Mouse (Mus musculus) embryonic facial prominence, embryonic 13.5 days (tissue): ENCODE data around the gene Mri1. TPM values are rescaled to one million over a fixed set of nuclear protein-coding genes. Genes with fewer than 3 reads are reported as not detected.
"Not testable (repeated sequence)": the region's sequence is repeated elsewhere in the genome, so short reads cannot be mapped to it uniquely, and the experiment has no call there.

ENCODE experiments used
- ATAC-seq: fragments of 200-750 bp; cut with Nextera tagmentation; 2 replicates; pipeline ENCODE4 v1.8.0; 2017; ENCODE audit warnings: low read depth; ENCODE audit not compliant: insufficient number of reproducible peaks, insufficient read depth, low FRiP score, low TSS enrichment
- H3K27ac ChIP-seq: fragments of 300-500 bp; sonication (generic); 2 replicates; pipeline ENCODE4 v1.5.1; 2015; ENCODE audit warnings: moderate library complexity, mild to moderate bottlenecking, inconsistent platforms
- H3K27me3 ChIP-seq: fragments of 300-500 bp; sonication (generic); 2 replicates; pipeline ENCODE4 v1.6.1; 2015; ENCODE audit warnings: mild to moderate bottlenecking, inconsistent platforms
- H3K36me3 ChIP-seq: fragments of 300-500 bp; sonication (generic); 2 replicates; pipeline ENCODE4 v1.6.1; 2015; ENCODE audit warnings: mild to moderate bottlenecking, inconsistent platforms
- H3K4me1 ChIP-seq: fragments of 300-500 bp; sonication (generic); 2 replicates; pipeline ENCODE4 v1.6.1; 2015; ENCODE audit warnings: inconsistent platforms
- H3K4me2 ChIP-seq: fragments of 300-500 bp; sonication (generic); 2 replicates; pipeline ENCODE4 v1.6.1; 2015; ENCODE audit warnings: moderate library complexity, mild to moderate bottlenecking, inconsistent platforms
- H3K4me3 ChIP-seq: fragments of 300-500 bp; sonication (generic); 2 replicates; pipeline ENCODE4 v1.5.1; 2015; ENCODE audit warnings: mild to moderate bottlenecking, inconsistent platforms
- H3K9ac ChIP-seq: fragments of 300-500 bp; sonication (generic); 2 replicates; pipeline ENCODE4 v1.6.1; 2015; ENCODE audit warnings: mild to moderate bottlenecking, inconsistent platforms
- H3K9me3 ChIP-seq: fragments of 300-500 bp; sonication (generic); 2 replicates; pipeline ENCODE4 v1.6.1; 2016; ENCODE audit warnings: inconsistent platforms
- WGBS: fragments of 180-500 bp; shearing (Covaris S2); methylation state at CpG from one replicate; pipeline ENCODE4 v1.1.7; 2015; ENCODE audit warnings: mixed read lengths; 5-methylcytosine and 5-hydroxymethylcytosine counted together
- polyA plus RNA-seq: library from polyadenylated mRNA; unstranded; fragments of >200 nt; fragmentation: Nextera tagmentation; extraction: Ambion mirVana; gene quantifications from 2 replicates; pipeline ENCODE4 v1.2.1, GENCODE M21; 2015

Mri1 gene
- polyA plus RNA-seq, result 62.4 and 69.8 TPM in 2 replicates

GRCm38 (mm10) chr8:84256822-84257610, at the start of gene Mri1:
Gene Mri1 (minus strand): TSS chr8:84257326.
- H3K4me1 ChIP-seq, result peaks cover 18% of the 10 kb centered on the region
- peak; percentile 77 for ATAC-seq
- H3K27ac ChIP-seq, result peak within 1 kb of the TSS; percentile 93
- H3K4me2 ChIP-seq, result peak within 1 kb of the TSS; percentile 92
- no peaks in the 10 kb centered on the region for H3K27me3 ChIP-seq
- WGBS, result under 1% methylated on average over 64 of the region's 64 CpGs
- H3K4me3 ChIP-seq, result peak within 1 kb of the TSS; percentile 87
- H3K36me3 ChIP-seq, result peaks cover 72% of the 10 kb centered on the region
- H3K9ac ChIP-seq, result peak within 1 kb of the TSS; percentile 87
- H3K9me3 ChIP-seq, result no peaks in the 10 kb centered on the region

GRCm38 (mm10) chr8:84303951-84304350, 46.8 kb upstream of the Mri1 start:
- no peaks in the 10 kb centered on the region for H3K27me3 ChIP-seq
- H3K4me3 ChIP-seq, result no peak overlapping the region
- H3K4me2 ChIP-seq, result no peak overlapping the region
- H3K36me3 ChIP-seq, result no peaks in the 10 kb centered on the region
- H3K9ac ChIP-seq, result no peak overlapping the region
- 84% methylated on average over 2 of the region's 2 CpGs for WGBS
- H3K27ac ChIP-seq, result no peak overlapping the region
- H3K9me3 ChIP-seq, result 0 out of 2 replicates have a peak, but pooled peaks cover 7% of the 10 kb centered on the region
- ATAC-seq, result no peak
- no peaks in the 10 kb centered on the region; the same call in 1 of the 2 replicates for H3K4me1 ChIP-seq

GRCm38 (mm10) chr8:84297029-84297785, 40.1 kb upstream of the Mri1 start:
- no peak overlapping the region for H3K4me2 ChIP-seq
- no peaks in the 10 kb centered on the region for H3K36me3 ChIP-seq
- H3K27ac ChIP-seq, result no peak overlapping the region
- no peak overlapping the region for H3K4me3 ChIP-seq
- H3K4me1 ChIP-seq, result no peaks in the 10 kb centered on the region
- WGBS, result 68% methylated on average over 5 of the region's 5 CpGs
- 0 out of 2 replicates have a peak, but pooled peaks cover 7% of the 10 kb centered on the region for H3K9me3 ChIP-seq
- no peak overlapping the region for H3K9ac ChIP-seq
- 0 out of 2 replicates have a peak, but pooled peaks cover 3% of the 10 kb centered on the region for H3K27me3 ChIP-seq
- ATAC-seq, result no peak

GRCm38 (mm10) chr8:84291688-84292087, 34.6 kb upstream of the Mri1 start:
- no peak overlapping the region for H3K27ac ChIP-seq
- no peaks in the 10 kb centered on the region for H3K36me3 ChIP-seq
- no peaks in the 10 kb centered on the region for H3K4me1 ChIP-seq
- H3K4me3 ChIP-seq, result no peak overlapping the region
- no peak for ATAC-seq
- no peak overlapping the region for H3K4me2 ChIP-seq
- WGBS, result 23% methylated on average over 8 of the region's 8 CpGs
- H3K27me3 ChIP-seq, result 0 out of 2 replicates have a peak, but pooled peaks cover 3% of the 10 kb centered on the region
- H3K9ac ChIP-seq, result no peak overlapping the region
- no peaks in the 10 kb centered on the region for H3K9me3 ChIP-seq

- H3K4me2 ChIP-seq, result no peak overlapping the region
- H3K9ac ChIP-seq, result no peak overlapping the region
- no peaks in the 10 kb centered on the region for H3K9me3 ChIP-seq
- 76% methylated on average over 5 of the region's 5 CpGs for WGBS
- H3K4me1 ChIP-seq, result no peaks in the 10 kb centered on the region
- no peak for ATAC-seq
- H3K27ac ChIP-seq, result no peak overlapping the region
- H3K27me3 ChIP-seq, result 0 out of 2 replicates have a peak, but pooled peaks cover 3% of the 10 kb centered on the region
- no peaks in the 10 kb centered on the region for H3K36me3 ChIP-seq
- no peak overlapping the region for H3K4me3 ChIP-seq
Measured at GRCm38 (mm10) chr8:84291086-84291485, 34.0 kb upstream of the Mri1 start.

- 58% methylated on average over 2 of the region's 2 CpGs for whole genome bisulfite sequencing
- H3K27me3 ChIP-seq, result 0 out of 2 replicates have a peak, but pooled peaks cover 2% of the 10 kb centered on the region
- no peak overlapping the region for H3K4me2 ChIP-seq
- H3K9me3 ChIP-seq, result no peaks in the 10 kb centered on the region
- no peaks in the 10 kb centered on the region for H3K36me3 ChIP-seq
- H3K4me1 ChIP-seq, result peaks cover 13% of the 10 kb centered on the region
- no peak for ATAC-seq
- H3K9ac ChIP-seq, result no peak overlapping the region
- no peak overlapping the region for H3K27ac ChIP-seq
- no peak overlapping the region for H3K4me3 ChIP-seq
Measured at GRCm38 (mm10) chr8:84288892-84289291, 31.8 kb upstream of the Mri1 start.

- WGBS, result 62% methylated on average over 5 of the region's 5 CpGs
- not testable (repeated sequence) for H3K27me3 ChIP-seq, H3K36me3 ChIP-seq, H3K9ac ChIP-seq, H3K9me3 ChIP-seq, ATAC-seq, H3K4me3 ChIP-seq, H3K27ac ChIP-seq, H3K4me2 ChIP-seq
- H3K4me1 ChIP-seq, result peaks cover 19% of the 10 kb centered on the region
Measured at GRCm38 (mm10) chr8:84285665-84286064, 28.5 kb upstream of the Mri1 start.

GRCm38 (mm10) chr8:84284608-84285063, 27.5 kb upstream of the Mri1 start:
- Histone ChIP-seq H3K4me2 (peak overlapping the region; percentile 47), H3K9me3 (no peaks in the 10 kb centered on the region), H3K36me3 (no peaks in the 10 kb centered on the region), H3K27me3 (no peaks in the 10 kb centered on the region), H3K27ac (peak overlapping the region; percentile 75), H3K4me3 (peak overlapping the region; percentile 33), H3K4me1 (peaks cover 19% of the 10 kb centered on the region), H3K9ac (0 out of 2 replicates have a peak overlapping the region, but pooled peaks have one; percentile 44)
- ATAC-seq, result peak; percentile 56; the same call in 1 of the 2 replicates
- 13% methylated on average over 9 of the region's 9 CpGs for WGBS

GRCm38 (mm10) chr8:84280777-84281176, 23.7 kb upstream of the Mri1 start:
- no peak for ATAC-seq

GRCm38 (mm10) chr8:84276447-84276846, 19.3 kb upstream of the Mri1 start:
- Histone ChIP-seq H3K27me3 (0 out of 2 replicates have a peak, but pooled peaks cover 3% of the 10 kb centered on the region), H3K4me1 (no peaks in the 10 kb centered on the region), H3K9me3 (no peaks in the 10 kb centered on the region), H3K36me3 (no peaks in the 10 kb centered on the region), H3K4me3 (no peak overlapping the region), H3K9ac (no peak overlapping the region), H3K4me2 (no peak overlapping the region), H3K27ac (no peak overlapping the region)
- 60% methylated on average over 1 of the region's 1 CpGs for WGBS
- ATAC-seq, result no peak

More at GRCm38 (mm10) chr8:84280777-84281176, 23.7 kb upstream of the Mri1 start:
- 73% methylated on average over 10 of the region's 10 CpGs for WGBS
- H3K4me3 ChIP-seq, result no peak overlapping the region
- no peak overlapping the region for H3K9ac ChIP-seq
- H3K4me1 ChIP-seq, result peaks cover 19% of the 10 kb centered on the region
- H3K36me3 ChIP-seq, result no peaks in the 10 kb centered on the region
- no peaks in the 10 kb centered on the region for H3K27me3 ChIP-seq
- H3K9me3 ChIP-seq, result no peaks in the 10 kb centered on the region
- H3K27ac ChIP-seq, result no peak overlapping the region
- no peak overlapping the region for H3K4me2 ChIP-seq

- ATAC-seq, result no peak
- WGBS, result 84% methylated on average over 3 of the region's 3 CpGs
- Histone ChIP-seq H3K27ac (no peak overlapping the region), H3K4me2 (no peak overlapping the region), H3K9ac (0 out of 2 replicates have a peak overlapping the region, but pooled peaks have one; percentile 21), H3K27me3 (0 out of 2 replicates have a peak, but pooled peaks cover 3% of the 10 kb centered on the region), H3K36me3 (no peaks in the 10 kb centered on the region), H3K4me3 (no peak overlapping the region), H3K4me1 (peaks cover 8% of the 10 kb centered on the region), H3K9me3 (no peaks in the 10 kb centered on the region)
Measured at GRCm38 (mm10) chr8:84273968-84274367, 16.8 kb upstream of the Mri1 start.
